Mouse (Mus musculus) spleen, postnatal 36 days (tissue): ENCODE measurements at regions not wholly inside any gene's neighbourhood (a gene's known extent, or its start where the extent isn't known, plus 50 kb on each side); places are given as distances from the start of the nearest gene placed in this dataset.
A peak's percentile ranks its signal among the peaks of the same experiment; 100 is the strongest.

ENCODE experiments used
- DNase-seq, 2 experiments: peaks; one replicate each; pipeline ENCODE4 v3.0.0; 2022; ENCODE audit warnings: low spot score in 2 of 2, mixed read lengths in 1 of 2

DNA sequence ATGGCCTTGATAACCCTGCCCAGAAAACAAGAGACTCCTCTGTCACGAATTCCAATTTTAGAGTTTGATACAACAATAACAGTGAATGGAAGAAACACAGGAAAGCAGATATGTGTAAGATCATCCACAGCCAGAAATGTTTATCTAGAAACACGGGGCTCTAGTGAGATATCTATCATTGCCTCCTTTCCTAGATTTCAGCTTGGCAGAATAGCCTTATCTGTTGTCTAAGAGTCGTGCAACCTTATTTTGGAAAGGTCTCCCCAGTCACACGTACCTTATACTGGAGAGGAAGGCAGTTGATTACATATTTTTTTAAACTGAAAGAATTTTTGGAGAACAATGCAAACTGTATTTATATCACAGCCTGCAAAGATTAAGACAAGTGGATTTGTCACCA, 61.6 kb downstream of the Gm10295 start:
- no peak for DNase-seq

- DNase-seq = no peak
These were observed 62.0 kb downstream of the Gm10295 start for GRCm38 (mm10) chr7:71289266-71289665.

DNA sequence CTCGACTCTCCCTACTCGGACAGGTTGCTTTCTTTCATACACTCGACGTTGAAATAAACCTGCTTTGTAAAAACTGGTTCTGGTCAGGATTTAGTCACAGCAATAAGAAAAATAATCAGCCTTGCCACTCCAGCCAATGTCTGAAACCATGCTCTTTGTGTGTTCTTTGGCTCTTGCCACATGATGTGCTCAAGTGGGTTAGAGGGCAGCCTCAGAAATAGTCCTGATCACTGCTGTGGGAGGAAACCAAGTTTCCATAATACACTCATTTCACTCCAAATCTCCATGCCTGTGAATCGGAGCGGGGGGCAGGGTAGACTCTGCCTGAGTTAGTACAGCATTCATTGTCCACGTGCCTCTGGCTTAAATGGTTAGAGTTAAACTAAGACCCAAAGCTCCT, 63.8 kb downstream of the Gm10295 start:
- DNase-seq = no peak

DNA sequence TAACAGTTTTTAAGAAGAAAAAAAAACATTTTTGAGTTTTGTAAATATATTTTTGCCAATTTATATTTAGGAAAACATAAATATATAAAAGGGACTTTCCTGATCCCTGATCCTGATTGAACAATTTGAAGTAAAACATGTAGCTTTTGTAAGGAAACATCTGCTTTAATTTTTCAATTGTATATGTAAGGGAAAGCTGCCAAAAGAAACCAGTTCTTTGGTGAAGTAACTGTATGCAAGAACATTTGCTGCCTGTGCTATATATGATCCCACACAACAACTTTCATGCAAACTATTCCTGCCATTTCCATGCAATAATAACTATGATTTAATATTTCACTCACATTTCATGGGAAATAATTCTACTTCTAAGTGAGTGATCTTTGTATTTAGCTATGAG, 67.0 kb downstream of the Gm10295 start:
- DNase-seq = no peak

DNA sequence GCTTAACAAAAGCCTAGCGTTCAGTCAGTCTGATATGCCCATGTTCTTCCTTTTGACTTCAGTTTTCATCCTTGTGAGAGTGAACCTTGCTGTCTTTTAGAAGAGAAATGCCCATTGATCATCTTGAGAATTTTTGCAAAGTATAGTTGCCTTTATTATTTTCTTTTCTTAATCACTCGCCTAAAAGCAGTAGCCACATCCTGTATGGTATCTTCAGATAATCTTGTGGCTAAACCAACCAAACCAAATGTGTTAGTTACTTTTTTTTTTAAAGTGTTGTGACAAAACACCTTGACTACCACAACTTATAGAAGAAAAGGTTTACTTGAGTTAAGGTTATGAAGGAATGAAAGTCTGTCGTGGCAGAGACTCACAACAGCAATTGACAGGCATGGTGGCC, 67.9 kb downstream of the Gm10295 start:
- DNase-seq = no peak

DNA sequence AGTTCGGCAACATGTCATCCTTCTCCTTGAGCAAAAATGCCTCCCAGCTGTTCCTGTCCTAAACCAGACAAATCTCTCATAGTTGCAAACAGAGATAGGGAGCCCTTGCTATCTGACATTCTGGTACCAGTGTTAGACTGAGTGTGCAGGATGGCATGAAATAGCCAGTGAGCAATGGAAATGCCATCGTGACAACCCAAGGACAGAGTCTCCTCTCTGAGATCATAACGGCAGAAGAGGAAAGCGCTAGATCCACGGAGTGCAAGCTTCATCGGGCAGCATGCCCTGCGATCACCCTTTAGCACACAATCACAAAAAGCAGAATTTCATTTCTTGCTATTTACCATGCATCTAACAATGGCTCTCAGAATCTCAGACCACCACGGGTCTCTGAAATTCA, 85.2 kb downstream of the Gm10295 start:
- DNase-seq = no peak

DNA sequence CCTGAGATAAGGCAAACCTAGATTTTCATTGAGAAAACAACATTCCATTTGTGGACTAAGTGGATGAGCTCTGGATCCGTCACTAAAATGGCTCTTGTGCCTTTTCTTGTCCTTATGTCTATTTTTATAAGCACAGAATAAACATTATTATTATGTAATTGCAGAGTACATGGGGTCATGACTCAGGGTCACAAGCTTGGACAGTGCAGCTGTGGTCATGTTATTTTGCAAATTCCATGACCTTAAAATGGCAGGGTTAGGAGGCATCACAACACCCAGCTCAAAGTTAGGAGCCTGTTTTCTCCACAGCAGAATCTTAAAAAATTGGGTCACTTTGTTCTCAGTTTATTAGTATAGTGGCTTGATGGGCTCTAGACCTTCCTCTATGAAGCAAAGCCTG, 87.2 kb downstream of the Gm10295 start:
- DNase-seq = peak in 1 of 2 experiments; percentile 2

DNA sequence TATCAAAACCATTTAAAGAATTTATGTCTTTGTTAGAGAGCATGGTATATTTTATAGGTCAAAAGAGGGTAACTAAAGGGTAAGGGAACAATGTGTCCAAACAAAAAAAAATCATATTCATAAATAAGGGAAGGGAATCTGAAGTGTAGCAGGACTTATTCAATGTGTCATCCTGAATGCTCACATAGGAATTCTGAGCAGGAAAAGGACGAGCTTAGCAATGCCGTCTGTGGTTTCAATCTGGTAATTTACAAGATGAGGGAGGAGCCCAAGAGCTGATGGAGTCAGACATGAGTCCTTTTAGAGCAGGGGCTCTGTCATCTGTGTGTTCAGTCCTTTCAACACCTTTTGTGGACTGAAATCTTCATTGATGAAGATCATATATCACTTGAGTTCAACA, 101.6 kb downstream of the Gm10295 start:
- no peak for DNase-seq

- DNase-seq = peak in 1 of 2 experiments; percentile 8
These were observed 102.1 kb downstream of the Gm10295 start for GRCm38 (mm10) chr7:71249216-71249615.

DNA sequence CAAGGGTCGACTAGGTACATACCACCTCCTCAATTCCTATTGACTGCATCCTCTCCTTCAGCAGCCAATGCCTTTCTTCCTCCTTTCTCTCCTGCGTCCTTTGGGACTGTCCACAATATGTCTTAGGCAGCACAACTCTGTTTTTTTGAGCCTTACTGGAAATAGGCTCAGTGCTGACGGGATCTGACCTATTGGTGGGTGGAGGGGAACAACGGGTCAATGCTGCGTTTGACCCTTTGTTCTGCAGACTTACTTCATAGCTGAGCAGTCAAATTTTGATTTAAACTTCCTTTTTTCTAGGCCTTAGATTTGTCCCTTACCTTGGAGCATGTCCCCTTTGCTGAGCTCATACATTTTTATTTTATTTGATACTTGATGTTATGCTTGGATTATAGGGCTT, 103.4 kb downstream of the Gm10295 start:
- DNase-seq = no peak

GRCm38 (mm10) chr7:71242379-71242911, 108.8 kb downstream of the Gm10295 start:
- DNase-seq = no peak

DNA sequence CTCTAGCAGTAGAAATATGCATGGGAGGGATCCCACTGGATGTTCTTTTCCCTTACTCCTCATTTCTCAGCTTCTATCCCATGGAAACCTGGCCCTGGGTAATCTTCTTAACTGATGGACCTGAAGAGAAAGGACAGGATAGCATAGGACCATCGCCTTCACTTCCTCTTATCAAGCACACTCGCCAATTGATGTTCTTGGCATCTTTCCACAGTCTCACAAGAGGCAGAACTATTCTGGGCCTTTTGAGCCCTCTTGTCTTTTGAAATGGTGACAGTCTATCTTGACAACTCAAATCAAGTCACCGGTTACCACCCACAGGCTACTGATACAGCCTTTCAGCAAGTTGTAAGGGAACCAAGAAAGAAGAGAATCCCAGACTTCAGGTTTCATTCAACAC, 112.1 kb downstream of the Gm10295 start:
- no peak for DNase-seq

DNA sequence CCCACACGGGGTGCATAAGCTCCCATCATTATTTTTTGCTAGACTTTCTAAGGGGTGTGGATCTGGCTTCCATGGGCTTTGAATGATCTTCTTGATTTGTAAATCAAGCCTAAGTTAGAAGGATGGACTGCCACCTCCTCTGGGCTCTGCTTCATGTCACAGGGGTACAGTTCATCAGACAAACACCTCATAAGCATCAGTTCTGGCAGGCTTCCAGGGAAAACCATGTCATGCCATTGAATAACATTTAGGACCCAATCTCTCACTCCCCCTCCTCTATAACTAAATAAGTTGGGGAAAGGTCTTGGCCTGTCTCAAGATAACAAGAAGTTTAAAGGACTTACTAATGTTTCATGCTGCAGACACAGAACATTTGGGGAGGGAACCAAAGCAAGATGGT, 115.0 kb downstream of the Gm10295 start:
- DNase-seq = no peak

DNA sequence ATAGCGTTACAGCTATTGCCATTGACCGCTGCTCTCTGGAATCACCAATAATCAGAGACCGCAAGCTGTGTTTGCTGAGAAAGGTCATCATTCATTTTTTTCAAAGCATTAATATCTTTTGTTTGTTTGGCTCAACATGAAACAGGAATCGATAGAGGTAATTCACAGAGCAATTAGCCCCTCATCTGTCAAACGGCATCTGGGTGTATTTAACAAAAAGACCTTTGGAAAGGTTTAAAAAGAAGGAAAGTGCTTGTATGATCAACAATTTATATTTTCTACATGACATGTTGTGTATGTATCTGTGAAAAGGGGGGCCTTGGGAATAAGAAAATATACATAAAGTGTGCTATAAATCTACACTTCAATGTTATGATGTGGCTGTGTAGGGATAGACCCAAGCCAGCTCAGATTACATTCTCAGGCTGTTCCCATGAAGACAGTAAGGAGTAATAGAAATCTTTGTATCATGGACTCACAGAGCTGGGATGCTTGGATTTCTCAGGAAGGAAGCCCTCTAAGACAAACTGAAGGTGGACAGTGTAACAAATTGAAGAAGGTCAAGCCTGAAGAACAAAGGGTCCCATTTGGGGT, 117.0 kb downstream of the Gm10295 start:
- no peak for DNase-seq

- no peak for DNase-seq
These were observed 118.2 kb downstream of the Gm10295 start for GRCm38 (mm10) chr7:71232821-71233815.

GRCm38 (mm10) chr7:71230901-71231477, 120.3 kb downstream of the Gm10295 start:
- DNase-seq = no peak

DNA sequence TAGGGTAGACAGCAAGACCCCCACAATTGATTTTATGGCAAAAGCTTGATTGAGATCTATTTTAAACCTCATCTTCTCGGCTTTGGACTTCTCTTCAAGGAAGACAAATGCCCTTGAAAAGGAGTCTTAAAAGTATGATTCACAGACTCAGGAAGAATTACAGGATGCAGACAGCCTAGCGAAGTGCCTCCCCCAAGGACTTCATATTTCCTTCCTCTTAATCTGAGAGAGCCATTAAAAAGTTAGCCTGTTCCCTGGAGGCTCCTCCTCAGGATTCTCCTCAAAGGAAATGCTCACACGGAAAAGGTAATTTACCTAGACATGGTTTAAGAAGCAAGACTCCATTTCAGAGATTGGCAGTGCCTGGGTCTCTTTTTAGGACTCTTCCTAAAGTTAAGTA, 122.1 kb downstream of the Gm10295 start:
- DNase-seq = no peak

- no peak for DNase-seq
These were observed 126.9 kb downstream of the Gm10295 start for GRCm38 (mm10) chr7:71224320-71224865.

DNA sequence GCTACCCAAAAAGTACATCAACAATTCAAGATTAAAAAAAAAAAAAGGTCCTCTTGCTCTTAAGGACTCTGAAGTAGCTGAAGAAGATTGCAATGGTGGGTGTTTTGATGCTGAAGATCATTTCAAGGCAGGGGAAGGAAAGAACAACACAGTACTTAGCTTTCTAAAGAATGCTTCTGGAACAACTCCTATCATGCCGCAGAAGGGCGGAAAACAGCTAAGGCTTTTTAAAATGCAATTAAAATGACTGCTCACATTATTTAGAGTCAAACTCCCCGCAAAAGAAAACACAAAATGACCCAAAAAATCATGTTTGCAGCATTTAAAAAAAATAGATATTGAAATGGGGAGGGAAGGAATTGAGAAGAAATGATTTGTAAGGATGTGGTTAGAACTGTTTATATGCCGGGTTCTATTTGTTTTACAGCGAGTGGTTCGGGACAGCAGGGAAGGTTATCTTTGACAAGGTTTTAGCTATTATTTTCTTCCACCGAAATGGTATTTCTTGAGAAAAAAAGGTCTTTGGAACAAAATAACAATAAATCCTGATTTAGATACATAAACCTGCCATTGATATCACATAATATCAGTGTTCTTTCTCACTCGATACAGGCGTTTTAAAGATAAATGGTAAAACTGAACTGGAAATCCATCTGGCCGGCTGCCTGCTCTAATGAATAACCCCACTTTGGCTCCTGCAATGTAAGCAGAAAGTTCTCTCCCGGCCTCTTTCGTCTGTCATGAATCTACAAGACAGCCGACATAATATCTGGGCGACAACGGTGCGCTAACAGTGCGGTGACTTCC, 127.6 kb downstream of the Gm10295 start:
- no peak for DNase-seq

DNA sequence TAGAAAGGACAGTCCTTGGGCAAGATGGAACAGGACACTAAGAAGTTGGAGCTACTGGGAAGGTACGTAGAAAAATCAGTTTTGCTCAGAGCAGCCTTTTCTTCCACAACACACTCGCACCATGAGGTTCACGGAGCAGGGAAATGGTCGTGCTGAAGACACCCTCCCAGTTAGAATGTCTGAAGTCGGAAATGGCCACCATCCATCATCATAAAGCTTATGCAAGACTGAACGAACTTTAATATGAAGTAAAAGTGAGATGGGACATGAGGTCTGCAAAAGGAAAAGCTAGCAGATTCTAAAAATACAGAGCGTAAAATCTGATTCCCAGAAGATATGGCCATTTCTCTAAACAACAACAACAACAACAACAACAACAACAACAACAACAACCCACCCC, 133.9 kb downstream of the Gm10295 start:
- DNase-seq = no peak

GRCm38 (mm10) chr7:71216808-71217207, 134.5 kb downstream of the Gm10295 start:
- DNase-seq = peak in 1 of 2 experiments; percentile 18
